17 mouse cellular contexts compared by ENCODE assay signal in the genomic region with DNA sequence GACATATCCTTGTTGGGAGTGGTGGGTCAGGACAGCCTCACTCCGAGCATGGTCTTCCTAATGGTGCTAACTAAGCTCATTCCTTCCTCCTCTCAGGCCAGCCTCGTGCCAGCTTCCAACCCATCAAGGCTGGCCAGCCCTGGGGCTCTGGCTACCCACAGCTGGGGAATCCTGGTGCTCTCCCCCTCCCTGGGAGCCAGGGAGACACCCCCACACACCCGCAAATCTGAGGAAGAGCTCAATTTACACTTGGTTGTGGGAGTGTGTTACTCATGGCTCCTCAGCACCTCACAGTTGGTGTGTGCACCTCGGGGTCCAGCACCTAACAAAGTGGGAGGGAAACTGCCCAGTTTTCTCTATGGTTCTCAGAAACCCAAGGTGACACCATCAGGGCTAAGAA. TPM values are rescaled to one million over a fixed set of nuclear protein-coding genes. Genes with fewer than 3 reads are reported as not detected.
DNase-seq lines count a peak whose midpoint lies in the region; ATAC-seq lines count a peak whose summit lies in the region.
"Had no signal": no experiment of that assay in that cellular context is flagged by ENCODE, and none has a peak within 500 bp of the region (broad histone marks: within the 10 kb centered on the region; RNA-seq: fewer than 3 reads in every experiment).

No protein-coding gene starts in this region.

- H3K9me3 ChIP-seq in forebrain, embryonic 14.5 days (replicated peaks; ENCODE audit: control insufficient read depth, low read length): no peaks in the 10 kb centered on the region
- H3K9me3 ChIP-seq in forebrain, embryonic 15.5 days: no peaks in the 10 kb centered on the region
- no peaks in the 10 kb centered on the region for H3K9me3 ChIP-seq in hindbrain, embryonic 14.5 days (ENCODE audit: control insufficient read depth, low read length)
- H3K9me3 ChIP-seq in neural tube, embryonic 14.5 days (ENCODE audit: control insufficient read depth, low read length): no peaks in the 10 kb centered on the region
- no peaks in the 10 kb centered on the region for H3K9me3 ChIP-seq in kidney, embryonic 16.5 days (ENCODE audit: low read length)

- H3K4me3 ChIP-seq in forebrain, embryonic 14.5 days (ENCODE audit: low read depth, low read length): no peak overlapping the region
- H3K4me3 ChIP-seq in forebrain, embryonic 15.5 days: no peak overlapping the region
- no peak overlapping the region for H3K4me3 ChIP-seq in hindbrain, embryonic 14.5 days (replicated peaks; ENCODE audit: low read length)
- H3K4me3 ChIP-seq in neural tube, embryonic 14.5 days (ENCODE audit: low read depth, low read length): no peak overlapping the region
- no peak overlapping the region for H3K4me3 ChIP-seq in kidney, embryonic 16.5 days (ENCODE audit: low read length)

- no peaks in the 10 kb centered on the region for H3K36me3 ChIP-seq in forebrain, embryonic 14.5 days (ENCODE audit: control insufficient read depth, insufficient read depth, low read length)
- no peaks in the 10 kb centered on the region for H3K36me3 ChIP-seq in forebrain, embryonic 15.5 days
- H3K36me3 ChIP-seq in hindbrain, embryonic 14.5 days (replicated peaks; ENCODE audit: control insufficient read depth, insufficient read depth): no peaks in the 10 kb centered on the region
- H3K36me3 ChIP-seq in neural tube, embryonic 14.5 days (ENCODE audit: control insufficient read depth, insufficient read depth, low read length): no peaks in the 10 kb centered on the region
- H3K36me3 ChIP-seq in kidney, embryonic 16.5 days (ENCODE audit: insufficient read depth, low read length): no peaks in the 10 kb centered on the region

- no peak for DNase-seq in forebrain, embryonic 14.5 days (ENCODE audit: low spot score)
- peak; percentile 55 to 85 for DNase-seq in left cerebral cortex, postnatal 25 days (ENCODE audit: low spot score in 2 of 2)
- no peak for DNase-seq in left cerebral cortex, postnatal 10 days (ENCODE audit: extremely low spot score in 1 of 2, low spot score in 2 of 2)
- DNase-seq in hindbrain, embryonic 14.5 days (ENCODE audit: low spot score): no peak
- DNase-seq in embryo, embryonic 10 days (ENCODE audit: low spot score): no peak
- DNase-seq: gastrocnemius, postnatal 25 days; layer of hippocampus, adult 9-11 months; spleen, adult 18-20 months; thymus, postnatal 14 days had no signal

- peaks cover 10% of the 10 kb centered on the region; the same call in 1 of the 2 replicates for H3K27me3 ChIP-seq in forebrain, embryonic 14.5 days (replicated peaks; ENCODE audit: control insufficient read depth, insufficient read depth, low read length)
- H3K27me3 ChIP-seq in forebrain, embryonic 15.5 days: 0 out of 2 replicates have a peak, but pooled peaks cover 4% of the 10 kb centered on the region
- H3K27me3 ChIP-seq in hindbrain, embryonic 14.5 days (ENCODE audit: control insufficient read depth, insufficient read depth, low read length): no peaks in the 10 kb centered on the region
- H3K27me3 ChIP-seq in neural tube, embryonic 14.5 days (ENCODE audit: control insufficient read depth, insufficient read depth, low read length): no peaks in the 10 kb centered on the region
- no peaks in the 10 kb centered on the region for H3K27me3 ChIP-seq in kidney, embryonic 16.5 days (ENCODE audit: insufficient read depth, low read length)

- 0 out of 2 replicates have a peak overlapping the region, but pooled peaks have one; percentile 44 for H3K27ac ChIP-seq in forebrain, embryonic 14.5 days (ENCODE audit: low read depth, low read length)
- no peak overlapping the region for H3K27ac ChIP-seq in forebrain, embryonic 15.5 days (replicated peaks)
- peak overlapping the region; percentile 75 for H3K27ac ChIP-seq in hindbrain, embryonic 14.5 days
- peak overlapping the region; percentile 60; the same call in 1 of the 2 replicates for H3K27ac ChIP-seq in neural tube, embryonic 14.5 days (ENCODE audit: low read depth, low read length)
- no peak overlapping the region for H3K27ac ChIP-seq in kidney, embryonic 16.5 days (ENCODE audit: low read length)

- intact Hi-C loops in left cerebral cortex, postnatal 25 days (cut with DNase I): loop anchor here (2.0 kb wide), 1 partner anchor 20 kb away; no protein-coding TSS in a partner anchor
- intact Hi-C loops in left cerebral cortex, postnatal 10 days (cut with DNase I): no loop called here

- H3K4me2 ChIP-seq in forebrain, embryonic 14.5 days (ENCODE audit: low read length): no peak overlapping the region; the same call in 1 of the 2 replicates
- no peak overlapping the region for H3K4me2 ChIP-seq in forebrain, embryonic 15.5 days (replicated peaks)
- no peak overlapping the region for H3K4me2 ChIP-seq in hindbrain, embryonic 14.5 days (replicated peaks)
- H3K4me2 ChIP-seq in neural tube, embryonic 14.5 days (ENCODE audit: low read depth, low read length): no peak overlapping the region
- H3K4me2 ChIP-seq in kidney, embryonic 16.5 days (replicated peaks; ENCODE audit: low read depth, low read length): no peak overlapping the region

- no peak for ATAC-seq in forebrain, embryonic 14.5 days
- no peak for ATAC-seq in forebrain, embryonic 15.5 days (replicated peaks)
- no peak for ATAC-seq in hindbrain, embryonic 14.5 days (ENCODE audit: low FRiP score)
- no peak for ATAC-seq in neural tube, embryonic 14.5 days (ENCODE audit: low read depth)
- ATAC-seq in kidney, embryonic 16.5 days (ENCODE audit: low FRiP score, low TSS enrichment): no peak
- ATAC-seq: intestine, embryonic 16.5 days had no signal

- no peak overlapping the region for H3K9ac ChIP-seq in forebrain, embryonic 14.5 days (ENCODE audit: low read length)
- H3K9ac ChIP-seq in forebrain, embryonic 15.5 days (replicated peaks): no peak overlapping the region
- H3K9ac ChIP-seq in hindbrain, embryonic 14.5 days: peak overlapping the region; percentile 4; the same call in 1 of the 2 replicates
- H3K9ac ChIP-seq in neural tube, embryonic 14.5 days (replicated peaks; ENCODE audit: low read depth, low read length): 0 out of 2 replicates have a peak overlapping the region, but pooled peaks have one; percentile 12
- H3K9ac ChIP-seq in kidney, embryonic 16.5 days (replicated peaks; ENCODE audit: low read length): no peak overlapping the region

- WGBS in forebrain, embryonic 14.5 days: 63% methylated on average over 4 of the region's 4 CpGs
- WGBS in forebrain, embryonic 15.5 days: 58% methylated on average over 4 of the region's 4 CpGs
- 71% methylated on average over 4 of the region's 4 CpGs for WGBS in hindbrain, embryonic 14.5 days
- 65% methylated on average over 4 of the region's 4 CpGs for WGBS in neural tube, embryonic 14.5 days
- 33% methylated on average over 4 of the region's 4 CpGs for WGBS in kidney, embryonic 16.5 days

- H3K4me1 ChIP-seq in forebrain, embryonic 14.5 days (ENCODE audit: control insufficient read depth, insufficient read depth, low read length): peaks cover 49% of the 10 kb centered on the region
- H3K4me1 ChIP-seq in forebrain, embryonic 15.5 days: peaks cover 67% of the 10 kb centered on the region
- peaks cover 67% of the 10 kb centered on the region for H3K4me1 ChIP-seq in hindbrain, embryonic 14.5 days (replicated peaks; ENCODE audit: control insufficient read depth, insufficient read depth, low read length)
- peaks cover 44% of the 10 kb centered on the region for H3K4me1 ChIP-seq in neural tube, embryonic 14.5 days (ENCODE audit: control insufficient read depth, insufficient read depth, low read length)
- H3K4me1 ChIP-seq in kidney, embryonic 16.5 days (ENCODE audit: insufficient read depth, low read length): peaks cover 42% of the 10 kb centered on the region

RNA-seq across cellular contexts. Expression of a gene that starts 22.3 kb away (rescaled TPM):
- 5.5 and 11.0 TPM in 2 replicates for polyA plus RNA-seq in forebrain, embryonic 14.5 days (2014; fragmentation: Nextera tagmentation; extraction: Ambion mirVana)
- 13.8 and 15.8 TPM in 2 replicates for polyA plus RNA-seq in forebrain, embryonic 15.5 days (2015; fragmentation: Nextera tagmentation; extraction: Ambion mirVana)
- total RNA-seq in left cerebral cortex, postnatal 25 days (2021): 10 to 100 TPM; 39.0 to 39.5 TPM
- 10 to 100 TPM; 53.7 to 62.9 TPM for total RNA-seq in left cerebral cortex, postnatal 10 days (2021)
- polyA plus RNA-seq in hindbrain, embryonic 14.5 days (2014; fragmentation: Nextera tagmentation; extraction: Ambion mirVana): 10.6 and 14.1 TPM in 2 replicates
- 12.3 and 12.8 TPM in 2 replicates for polyA plus RNA-seq in neural tube, embryonic 14.5 days (2014; fragmentation: Nextera tagmentation; extraction: Ambion mirVana)
- polyA plus RNA-seq in kidney, embryonic 16.5 days (2015; fragmentation: Nextera tagmentation; extraction: Ambion mirVana): 3.3 and 3.5 TPM in 2 replicates

RNA-seq across cellular contexts. Expression of a gene that starts 42.2 kb away (rescaled TPM):
- polyA plus RNA-seq in forebrain, embryonic 14.5 days (2014; fragmentation: Nextera tagmentation; extraction: Ambion mirVana): 0.48 and 1.1 TPM in 2 replicates
- polyA plus RNA-seq in forebrain, embryonic 15.5 days (2015; fragmentation: Nextera tagmentation; extraction: Ambion mirVana): 0.77 and 0.94 TPM in 2 replicates
- not detected for total RNA-seq in left cerebral cortex, postnatal 25 days (2021)
- not detected for total RNA-seq in left cerebral cortex, postnatal 10 days (2021)
- polyA plus RNA-seq in hindbrain, embryonic 14.5 days (2014; fragmentation: Nextera tagmentation; extraction: Ambion mirVana): 1.2 TPM in 1 of 2 replicates, not detected in the other
- 1.1 and 1.6 TPM in 2 replicates for polyA plus RNA-seq in neural tube, embryonic 14.5 days (2014; fragmentation: Nextera tagmentation; extraction: Ambion mirVana)
- 0.25 TPM in 1 of 2 replicates, not detected in the other for polyA plus RNA-seq in kidney, embryonic 16.5 days (2015; fragmentation: Nextera tagmentation; extraction: Ambion mirVana)
- total RNA-seq: gastrocnemius, postnatal 25 days; megakaryocyte progenitor cell, adult 5-6 weeks; MEL; neutrophil, adult 5-6 weeks had no signal

RNA-seq across cellular contexts. Expression of a gene that starts 43.2 kb away (rescaled TPM):
- 1.2 and 1.4 TPM in 2 replicates for polyA plus RNA-seq in forebrain, embryonic 14.5 days (2014; fragmentation: Nextera tagmentation; extraction: Ambion mirVana)
- polyA plus RNA-seq in forebrain, embryonic 15.5 days (2015; fragmentation: Nextera tagmentation; extraction: Ambion mirVana): 1.00 and 1.9 TPM in 2 replicates
- total RNA-seq in left cerebral cortex, postnatal 25 days (2021): 1 to 10 TPM; 1.9 to 2.9 TPM
- total RNA-seq in left cerebral cortex, postnatal 10 days (2021): 1 to 10 TPM in 1 of 2 experiments, under 1 TPM in 1; 0.39 to 4.8 TPM
- polyA plus RNA-seq in hindbrain, embryonic 14.5 days (2014; fragmentation: Nextera tagmentation; extraction: Ambion mirVana): 1.2 and 2.4 TPM in 2 replicates
- polyA plus RNA-seq in neural tube, embryonic 14.5 days (2014; fragmentation: Nextera tagmentation; extraction: Ambion mirVana): 0.83 and 0.98 TPM in 2 replicates
- polyA plus RNA-seq in kidney, embryonic 16.5 days (2015; fragmentation: Nextera tagmentation; extraction: Ambion mirVana): not detected in 2 replicates
- total RNA-seq: gastrocnemius, postnatal 25 days; megakaryocyte progenitor cell, adult 5-6 weeks; MEL; neutrophil, adult 5-6 weeks had no signal
- polyA plus RNA-seq: embryonic facial prominence, embryonic 11.5 days; intestine, embryonic 16.5 days had no signal

RNA-seq across cellular contexts. Expression of a gene that starts 45.1 kb away (rescaled TPM):
- polyA plus RNA-seq in forebrain, embryonic 14.5 days (2014; fragmentation: Nextera tagmentation; extraction: Ambion mirVana): 0.25 TPM in 1 of 2 replicates, not detected in the other
- polyA plus RNA-seq in forebrain, embryonic 15.5 days (2015; fragmentation: Nextera tagmentation; extraction: Ambion mirVana): not detected in 2 replicates
- total RNA-seq in left cerebral cortex, postnatal 25 days (2021): not detected
- total RNA-seq in left cerebral cortex, postnatal 10 days (2021): under 1 TPM; 0.54 to 0.77 TPM
- polyA plus RNA-seq in hindbrain, embryonic 14.5 days (2014; fragmentation: Nextera tagmentation; extraction: Ambion mirVana): 0.36 TPM in 1 of 2 replicates, not detected in the other
- polyA plus RNA-seq in neural tube, embryonic 14.5 days (2014; fragmentation: Nextera tagmentation; extraction: Ambion mirVana): not detected in 2 replicates
- polyA plus RNA-seq in kidney, embryonic 16.5 days (2015; fragmentation: Nextera tagmentation; extraction: Ambion mirVana): 2.0 and 2.2 TPM in 2 replicates
- total RNA-seq: megakaryocyte progenitor cell, adult 5-6 weeks; MEL; neutrophil, adult 5-6 weeks had no signal
- polyA plus RNA-seq: embryonic facial prominence, embryonic 11.5 days had no signal

Comparison
In these comparisons a context has a peak if more than half of its experiments do, and no peak if none do; other contexts are left out.
1. DNase-seq: peak in left cerebral cortex, postnatal 25 days (2 of 2); none in forebrain, embryonic 14.5 days (single experiment), left cerebral cortex, postnatal 10 days (0 of 2), hindbrain, embryonic 14.5 days (single experiment) and embryo, embryonic 10 days (single experiment).
2. H3K27ac ChIP-seq: peak in forebrain, embryonic 14.5 days (single experiment), hindbrain, embryonic 14.5 days (single experiment) and neural tube, embryonic 14.5 days (single experiment); none in forebrain, embryonic 15.5 days (single experiment) and kidney, embryonic 16.5 days (single experiment).
3. H3K9ac ChIP-seq: peak in hindbrain, embryonic 14.5 days (single experiment) and neural tube, embryonic 14.5 days (single experiment); none in forebrain, embryonic 14.5 days (single experiment), forebrain, embryonic 15.5 days (single experiment) and kidney, embryonic 16.5 days (single experiment).